Mouse (Mus musculus) ES-E14 (cell line): ENCODE measurements around the gene Mrpl48. TPM values are rescaled to one million over a fixed set of nuclear protein-coding genes. Genes with fewer than 3 reads are reported as not detected.

ENCODE experiments used
- DNase-seq: peaks from one replicate; pipeline ENCODE4 v3.0.0-alpha.2; 2013; ENCODE audit warnings: low read depth, low spot score
- H3K27ac ChIP-seq: 2 replicates; pipeline ENCODE4 v1.5.1; 2012; ENCODE audit warnings: low read depth, mild to moderate bottlenecking, low read length, moderate library complexity, mixed read lengths; ENCODE audit not compliant: poor library complexity, insufficient read depth, severe bottlenecking
- H3K36me3 ChIP-seq: 2 replicates; pipeline ENCODE4 v1.6.1; 2012; ENCODE audit warnings: mild to moderate bottlenecking, low read length, moderate library complexity, mixed read lengths; ENCODE audit not compliant: control insufficient read depth, poor library complexity, insufficient read depth, severe bottlenecking
- H3K4me1 ChIP-seq, 2 experiments: fragments of 150-350 bp in 1 of 2; sonication (generic) in 1 of 2; 2 replicates each; pipeline ENCODE4 v1.6.1; 2012; ENCODE audit warnings: low read length in 2 of 2, mild to moderate bottlenecking in 1 of 2, mixed read lengths in 1 of 2; ENCODE audit not compliant: control insufficient read depth in 2 of 2, insufficient read depth in 2 of 2, poor library complexity in 1 of 2
- H3K4me3 ChIP-seq, 2 experiments: fragments of 150-350 bp in 1 of 2; sonication (generic) in 1 of 2; 2 replicates each; pipeline ENCODE4 v1.5.1; 2012; ENCODE audit warnings: low read length in 2 of 2, low read depth in 1 of 2, mild to moderate bottlenecking in 1 of 2, mixed read lengths in 1 of 2; ENCODE audit not compliant: insufficient read depth in 1 of 2, poor library complexity in 1 of 2, severe bottlenecking in 1 of 2
- H3K9ac ChIP-seq: 2 replicates; pipeline ENCODE4 v1.6.1; 2012; ENCODE audit warnings: low read depth, mild to moderate bottlenecking, low read length, mixed read lengths; ENCODE audit not compliant: poor library complexity, insufficient read depth, severe bottlenecking
- H3K9me3 ChIP-seq: fragments of 150-350 bp; sonication (generic); 2 replicates; pipeline ENCODE4 v1.6.1; 2012; ENCODE audit warnings: low read depth, mild to moderate bottlenecking, low read length; ENCODE audit not compliant: control insufficient read depth, insufficient read depth
- CHD2 ChIP-seq: IDR thresholded peaks from 2 replicates; pipeline ENCODE4 v1.6.1; 2014; ENCODE audit warnings: mild to moderate bottlenecking, low read depth, low read length, inconsistent platforms
- HCFC1 ChIP-seq: IDR thresholded peaks from 2 replicates; pipeline ENCODE4 v1.6.1; 2012; ENCODE audit warnings: low read length, inconsistent platforms, borderline replicate concordance; ENCODE audit not compliant: insufficient read depth
- MAFK ChIP-seq: IDR thresholded peaks from 2 replicates; pipeline ENCODE4 v1.6.1; 2014; ENCODE audit warnings: mild to moderate bottlenecking, low read depth, low read length, inconsistent platforms; ENCODE audit not compliant: insufficient read depth
- ZC3H11A ChIP-seq: IDR thresholded peaks from 2 replicates; pipeline ENCODE4 v1.6.1; 2012; ENCODE audit warnings: low read depth, mild to moderate bottlenecking, inconsistent platforms, low read length, borderline replicate concordance
- ZNF384 ChIP-seq: IDR thresholded peaks from 2 replicates; pipeline ENCODE4 v1.6.1; 2012; ENCODE audit warnings: low read depth, low read length, inconsistent platforms
- in situ Hi-C, 2 experiments: fragments of 600-800 bp; cut with MboI; formaldehyde crosslinking; loops; one replicate each; pipeline ENCODE4 v1.15.1; 2025; ENCODE audit warnings: low sequenced_read_pairs in 2 of 2, inconsistent platforms in 1 of 2; ENCODE audit not compliant: unreplicated experiment in 2 of 2
- total RNA-seq: library from RNA; depleted of rRNA; stranded (reverse); fragments of 300-350 nt; gene quantifications from 2 replicates; pipeline ENCODE4 v1.2.3, GENCODE M21; 2012; rRNA removed

Gene Mrpl48
- total RNA-seq, 1 experiment: 30.9 TPM

- TF ChIP-seq CHD2 (no peak), ZC3H11A (no peak), HCFC1 (no peak), ZNF384 (no peak), MAFK (no peak)
- in situ Hi-C loops: no loop called here
- Histone ChIP-seq H3K9ac (peak overlapping the region; percentile 3; the same call in 1 of the 2 replicates), H3K4me1 (peaks cover 3 to 42% of the 10 kb centered on the region in 2 experiments; a peak in 3 of 4 replicates), H3K4me3 (0 out of 4 replicates have a peak overlapping the region, but pooled peaks of 1 of the 2 experiments have one; percentile 13), H3K27ac (no peak overlapping the region), H3K36me3 (peaks cover 55% of the 10 kb centered on the region), H3K9me3 (no peaks in the 10 kb centered on the region)
- DNase-seq: no peak
Observed at GRCm38 (mm10) chr7:100497402-100497801, 110.7 kb downstream of the Mrpl48 start.

- H3K9me3 ChIP-seq: no peaks in the 10 kb centered on the region
- no peak overlapping the region; the same call in 1 of the 2 replicates for H3K27ac ChIP-seq
- H3K36me3 ChIP-seq: peaks cover 55% of the 10 kb centered on the region
- no peak for DNase-seq
- TF ChIP-seq ZNF384: no peak
- no peak for TF ChIP-seq MAFK
- TF ChIP-seq CHD2: no peak
- no peak for TF ChIP-seq ZC3H11A
- no peak for TF ChIP-seq HCFC1
- peaks cover 3 to 41% of the 10 kb centered on the region in 2 experiments; a peak in 3 of 4 replicates for H3K4me1 ChIP-seq
- H3K9ac ChIP-seq: 0 out of 2 replicates have a peak overlapping the region, but pooled peaks have one; percentile 8
- peak overlapping the region in 1 of 2 experiments; percentile 13; a peak in 1 of 4 replicates for H3K4me3 ChIP-seq
- in situ Hi-C loops: no loop called here
Observed at GRCm38 (mm10) chr7:100496791-100497190, 111.3 kb downstream of the Mrpl48 start.

GRCm38 (mm10) chr7:100496371-100496770 lies 111.7 kb downstream of the Mrpl48 start:
- Histone ChIP-seq H3K4me3 (peak overlapping the region in 1 of 2 experiments; percentile 8; a peak in 1 of 4 replicates), H3K36me3 (peaks cover 55% of the 10 kb centered on the region), H3K4me1 (peaks cover 3 to 37% of the 10 kb centered on the region in 2 experiments; a peak in 3 of 4 replicates), H3K27ac (peak overlapping the region; percentile 33; the same call in 1 of the 2 replicates), H3K9me3 (no peaks in the 10 kb centered on the region), H3K9ac (peak overlapping the region; percentile 18; the same call in 1 of the 2 replicates)
- in situ Hi-C loops: no loop called here
- no peak for DNase-seq
- no peak for TF ChIP-seq HCFC1
- no peak for TF ChIP-seq MAFK
- no peak for TF ChIP-seq ZC3H11A
- TF ChIP-seq CHD2: no peak
- no peak for TF ChIP-seq ZNF384

Other genes with a start within 250 kb of the Mrpl48 start
- gene C2cd3, start 236.1 kb downstream of the Mrpl48 start, total RNA-seq: 10.9 and 12.5 TPM in 2 replicates
- gene Ppme1, start 236.0 kb downstream of the Mrpl48 start, total RNA-seq: 31.4 and 34.8 TPM in 2 replicates
- gene Ucp3, start 135.3 kb downstream of the Mrpl48 start, total RNA-seq: not detected in 2 replicates
- gene Ucp2, start 115.0 kb downstream of the Mrpl48 start, total RNA-seq: 46.9 and 52.7 TPM in 2 replicates
- 2.5 and 2.8 TPM in 2 replicates for gene Dnajb13, start 93.3 kb downstream of the Mrpl48 start, total RNA-seq
- 11.3 and 14.6 TPM in 2 replicates for gene Coa4, start 71.2 kb downstream of the Mrpl48 start, total RNA-seq
- gene Rab6a, start 891 bp downstream of the Mrpl48 start, total RNA-seq: 58.7 and 61.8 TPM in 2 replicates
- 4.4 and 4.7 TPM in 2 replicates for gene Plekhb1, start 54.1 kb upstream of the Mrpl48 start, total RNA-seq
- 19.1 and 21.1 TPM in 2 replicates for gene Fam168a, start 98.3 kb upstream of the Mrpl48 start, total RNA-seq